Mouse (Mus musculus) liver, postnatal 0 days (tissue): ENCODE data around the gene Spata31d1b.
A peak's percentile ranks its signal among the peaks of the same experiment; 100 is the strongest.

Source experiments
- CTCF ChIP-seq: sonication (generic); IDR thresholded peaks from 2 replicates; pipeline ENCODE4 v1.5.1; 2016; ENCODE audit warnings: antibody characterized with exemption, low read depth
- EP300 ChIP-seq: IDR thresholded peaks from 2 replicates; pipeline ENCODE4 v1.6.1; 2016; ENCODE audit warnings: antibody characterized with exemption, low read depth, mild to moderate bottlenecking

- TF ChIP-seq CTCF (peak; percentile 24; the same call in 1 of the 2 replicates), EP300 (no peak)
These were observed 21.5 kb upstream of the Spata31d1b start for GRCm38 (mm10) chr13:59690576-59690975.
